Mouse (Mus musculus): Measurements from ENCODE around the gene Gm20721. TPM values are rescaled to one million over a fixed set of nuclear protein-coding genes. Genes with fewer than 3 reads are reported as not detected.
A peak's percentile ranks its signal among the peaks of the same experiment; 100 is the strongest.

Gene Gm20721
- polyA plus RNA-seq, 1 experiment from 2014 or later: 8.6 TPM

GRCm38 (mm10) chr2:174334415-174334814 is 12.1 kb downstream of the Gm20721 start:
- ATAC-seq (replicated peaks; ENCODE audit: insufficient number of reproducible peaks, low FRiP score, low TSS enrichment): no peak
- Histone ChIP-seq H3K9ac (ENCODE audit: low read depth, low read length) (no peak overlapping the region), H3K4me2 (peak overlapping the region; percentile 11; the same call in 1 of the 2 replicates)

GRCm38 (mm10) chr2:174333239-174333890 is 13.1 kb downstream of the Gm20721 start:
- peaks cover 3% of the 10 kb centered on the region; the same call in 1 of the 2 replicates for H3K36me3 ChIP-seq (ENCODE audit: control insufficient read depth, insufficient read depth, low read length)
- peaks cover 59% of the 10 kb centered on the region for H3K4me1 ChIP-seq (ENCODE audit: control insufficient read depth, insufficient read depth, low read length)
- no peak overlapping the region for H3K27ac ChIP-seq (ENCODE audit: low read depth, low read length)
- WGBS (ENCODE audit: insufficient replicate concordance): 42% methylated on average over 7 of the region's 7 CpGs
- H3K9me3 ChIP-seq (replicated peaks; ENCODE audit: control insufficient read depth, low read length): no peaks in the 10 kb centered on the region
- H3K9ac ChIP-seq (ENCODE audit: low read depth, low read length): no peak overlapping the region
- no peak for ATAC-seq (replicated peaks; ENCODE audit: insufficient number of reproducible peaks, low FRiP score, low TSS enrichment)
- H3K4me3 ChIP-seq (ENCODE audit: low read depth, low read length): no peak overlapping the region
- H3K4me2 ChIP-seq: peak overlapping the region; percentile 82
- no peaks in the 10 kb centered on the region for H3K27me3 ChIP-seq (ENCODE audit: control insufficient read depth, insufficient read depth, low read length)

More at GRCm38 (mm10) chr2:174334415-174334814, 12.1 kb downstream of the Gm20721 start:
- no peaks in the 10 kb centered on the region for H3K27me3 ChIP-seq (ENCODE audit: control insufficient read depth, insufficient read depth, low read length)
- H3K4me1 ChIP-seq (ENCODE audit: control insufficient read depth, insufficient read depth, low read length): peaks cover 62% of the 10 kb centered on the region
- H3K4me3 ChIP-seq (ENCODE audit: low read depth, low read length): no peak overlapping the region
- peaks cover 3% of the 10 kb centered on the region; the same call in 1 of the 2 replicates for H3K36me3 ChIP-seq (ENCODE audit: control insufficient read depth, insufficient read depth, low read length)
- peak overlapping the region; percentile 24; the same call in 1 of the 2 replicates for H3K27ac ChIP-seq (ENCODE audit: low read depth, low read length)
- H3K9me3 ChIP-seq (replicated peaks; ENCODE audit: control insufficient read depth, low read length): no peaks in the 10 kb centered on the region
- 69% methylated on average over 10 of the region's 10 CpGs for WGBS (ENCODE audit: insufficient replicate concordance)

GRCm38 (mm10) chr2:174331282-174332030 is 15.1 kb downstream of the Gm20721 start:
- H3K4me1 ChIP-seq (ENCODE audit: control insufficient read depth, insufficient read depth, low read length): peaks cover 46% of the 10 kb centered on the region
- 28% methylated on average over 12 of the region's 12 CpGs for WGBS (ENCODE audit: insufficient replicate concordance)
- no peak for ATAC-seq (replicated peaks; ENCODE audit: insufficient number of reproducible peaks, low FRiP score, low TSS enrichment)

GRCm38 (mm10) chr2:174330616-174331191 is 15.8 kb downstream of the Gm20721 start:
- peaks cover 3% of the 10 kb centered on the region; the same call in 1 of the 2 replicates for H3K36me3 ChIP-seq (ENCODE audit: control insufficient read depth, insufficient read depth, low read length)
- peak overlapping the region; percentile 100 for H3K9ac ChIP-seq (ENCODE audit: low read depth, low read length)
- no peaks in the 10 kb centered on the region for H3K9me3 ChIP-seq (replicated peaks; ENCODE audit: control insufficient read depth, low read length)
- 0% methylated on average over 39 of the region's 48 CpGs for WGBS (ENCODE audit: insufficient replicate concordance)
- peak overlapping the region; percentile 97 for H3K4me3 ChIP-seq (ENCODE audit: low read depth, low read length)
- ATAC-seq (replicated peaks; ENCODE audit: insufficient number of reproducible peaks, low FRiP score, low TSS enrichment): peak; percentile 51
- H3K27me3 ChIP-seq (ENCODE audit: control insufficient read depth, insufficient read depth, low read length): no peaks in the 10 kb centered on the region
- peaks cover 42% of the 10 kb centered on the region for H3K4me1 ChIP-seq (ENCODE audit: control insufficient read depth, insufficient read depth, low read length)
- H3K4me2 ChIP-seq: peak overlapping the region; percentile 82
- H3K27ac ChIP-seq (ENCODE audit: low read depth, low read length): peak overlapping the region; percentile 100

More at GRCm38 (mm10) chr2:174331282-174332030, 15.1 kb downstream of the Gm20721 start:
- Histone ChIP-seq H3K27ac (ENCODE audit: low read depth, low read length) (peak overlapping the region; percentile 100), H3K9me3 (replicated peaks; ENCODE audit: control insufficient read depth, low read length) (no peaks in the 10 kb centered on the region), H3K4me2 (peak overlapping the region; percentile 82), H3K27me3 (ENCODE audit: control insufficient read depth, insufficient read depth, low read length) (no peaks in the 10 kb centered on the region), H3K9ac (ENCODE audit: low read depth, low read length) (peak overlapping the region; percentile 100), H3K36me3 (ENCODE audit: control insufficient read depth, insufficient read depth, low read length) (peaks cover 3% of the 10 kb centered on the region; the same call in 1 of the 2 replicates), H3K4me3 (ENCODE audit: low read depth, low read length) (peak overlapping the region; percentile 97)

- ATAC-seq (replicated peaks; ENCODE audit: insufficient number of reproducible peaks, low FRiP score, low TSS enrichment): peak; percentile 79
- Histone ChIP-seq H3K36me3 (ENCODE audit: control insufficient read depth, insufficient read depth, low read length) (peaks cover 3% of the 10 kb centered on the region; the same call in 1 of the 2 replicates), H3K4me1 (ENCODE audit: control insufficient read depth, insufficient read depth, low read length) (peaks cover 35% of the 10 kb centered on the region), H3K27ac (ENCODE audit: low read depth, low read length) (peak overlapping the region; percentile 100), H3K27me3 (ENCODE audit: control insufficient read depth, insufficient read depth, low read length) (no peaks in the 10 kb centered on the region), H3K4me3 (ENCODE audit: low read depth, low read length) (peak overlapping the region; percentile 97), H3K9me3 (replicated peaks; ENCODE audit: control insufficient read depth, low read length) (no peaks in the 10 kb centered on the region), H3K4me2 (peak overlapping the region; percentile 82), H3K9ac (ENCODE audit: low read depth, low read length) (peak overlapping the region; percentile 100)
- under 1% methylated on average over 73 of the region's 131 CpGs for WGBS (ENCODE audit: insufficient replicate concordance)
These were observed 16.6 kb downstream of the Gm20721 start for GRCm38 (mm10) chr2:174329663-174330615.

- peak overlapping the region; percentile 100 for H3K9ac ChIP-seq (ENCODE audit: low read depth, low read length)
- ATAC-seq (replicated peaks; ENCODE audit: insufficient number of reproducible peaks, low FRiP score, low TSS enrichment): peak; percentile 7; the same call in 1 of the 2 replicates
- peak overlapping the region; percentile 82 for H3K4me2 ChIP-seq
- H3K27me3 ChIP-seq (ENCODE audit: control insufficient read depth, insufficient read depth, low read length): no peaks in the 10 kb centered on the region
- H3K9me3 ChIP-seq (replicated peaks; ENCODE audit: control insufficient read depth, low read length): no peaks in the 10 kb centered on the region
- H3K36me3 ChIP-seq (ENCODE audit: control insufficient read depth, insufficient read depth, low read length): no peaks in the 10 kb centered on the region
- H3K27ac ChIP-seq (ENCODE audit: low read depth, low read length): peak overlapping the region; percentile 100
- peaks cover 26% of the 10 kb centered on the region for H3K4me1 ChIP-seq (ENCODE audit: control insufficient read depth, insufficient read depth, low read length)
- 33% methylated on average over 56 of the region's 58 CpGs for WGBS (ENCODE audit: insufficient replicate concordance)
- H3K4me3 ChIP-seq (ENCODE audit: low read depth, low read length): peak overlapping the region; percentile 97
These were observed 17.4 kb downstream of the Gm20721 start for GRCm38 (mm10) chr2:174328926-174329662.

GRCm38 (mm10) chr2:174328358-174328905 is 18.1 kb downstream of the Gm20721 start:
- peak overlapping the region; percentile 82 for H3K4me2 ChIP-seq
- WGBS (ENCODE audit: insufficient replicate concordance): 62% methylated on average over 46 of the region's 46 CpGs
- H3K4me3 ChIP-seq (ENCODE audit: low read depth, low read length): peak overlapping the region; percentile 97
- no peaks in the 10 kb centered on the region for H3K36me3 ChIP-seq (ENCODE audit: control insufficient read depth, insufficient read depth, low read length)
- H3K9me3 ChIP-seq (replicated peaks; ENCODE audit: control insufficient read depth, low read length): no peaks in the 10 kb centered on the region
- no peak overlapping the region for H3K27ac ChIP-seq (ENCODE audit: low read depth, low read length)
- H3K9ac ChIP-seq (ENCODE audit: low read depth, low read length): peak overlapping the region; percentile 70
- no peaks in the 10 kb centered on the region for H3K27me3 ChIP-seq (ENCODE audit: control insufficient read depth, insufficient read depth, low read length)
- H3K4me1 ChIP-seq (ENCODE audit: control insufficient read depth, insufficient read depth, low read length): peaks cover 21% of the 10 kb centered on the region
- no peak for ATAC-seq (replicated peaks; ENCODE audit: insufficient number of reproducible peaks, low FRiP score, low TSS enrichment)

Measured in heart, embryonic 11.5 days (tissue).